Mouse (Mus musculus) liver, adult 2 months (tissue): ENCODE data around the gene Jade1.

ENCODE experiments used
- CTCF ChIP-seq: fragments of 200-500 bp; IDR thresholded peaks from 2 replicates; pipeline ENCODE4 v1.5.1; 2011; ENCODE audit warnings: low read depth, low read length, control low read depth
- POLR2A ChIP-seq: fragments of 200-500 bp; IDR thresholded peaks from 2 replicates; pipeline ENCODE4 v1.6.1; 2011; ENCODE audit warnings: low read length, control low read depth; ENCODE audit not compliant: insufficient read depth; ENCODE audit errors: extremely low read depth

DNA sequence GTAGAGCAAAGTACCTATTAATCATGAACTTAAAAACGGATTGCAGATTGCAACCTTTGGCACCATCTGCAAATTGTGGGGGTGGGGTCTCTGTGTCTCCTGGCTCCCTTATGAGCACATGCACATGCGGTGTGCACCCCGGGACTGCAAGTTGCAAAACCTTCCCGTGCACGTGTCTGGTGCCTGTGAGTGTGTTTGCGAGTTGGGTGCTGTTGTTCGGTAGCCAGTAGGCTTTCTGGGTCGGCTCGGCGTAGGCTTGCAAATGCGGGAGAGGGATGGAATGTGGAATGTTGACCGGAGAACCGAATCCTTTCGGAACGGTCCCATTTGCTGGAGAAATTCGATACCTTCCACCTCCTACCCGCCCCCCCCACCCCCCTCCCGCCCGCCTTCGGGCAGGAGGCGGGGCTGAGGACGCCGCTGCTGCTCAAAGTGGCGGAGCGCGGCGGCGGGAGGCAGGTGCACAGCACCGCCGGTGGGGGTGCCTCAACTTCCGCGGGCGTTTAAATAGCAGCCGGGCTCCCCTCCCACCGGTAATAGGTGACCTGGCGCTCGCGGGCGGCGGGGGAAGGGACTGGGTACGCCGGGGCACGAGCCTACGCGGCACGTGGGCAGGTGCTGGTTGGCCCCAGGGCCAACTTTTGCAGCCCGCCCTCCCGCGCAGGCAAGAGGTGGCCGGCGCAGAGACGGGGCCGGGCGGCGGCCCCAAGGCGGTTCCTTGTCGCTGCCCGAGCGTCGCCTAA is 9.1 kb downstream of the Jade1 start:
- TF ChIP-seq CTCF = no peak
- peak; percentile 44; the same call in 1 of the 2 replicates for TF ChIP-seq POLR2A
